Mouse (Mus musculus) B cell, adult 67 days (primary cell): Measurements from ENCODE around the gene Krtap14. TPM values are rescaled to one million over a fixed set of nuclear protein-coding genes. Genes with fewer than 3 reads are reported as not detected.

Source experiments
- total RNA-seq, 2 experiments: library from RNA; stranded (reverse); gene quantifications; 4 replicates each; pipeline ENCODE4 v1.2.4; 2023

Gene Krtap14
- not detected for total RNA-seq

DNA sequence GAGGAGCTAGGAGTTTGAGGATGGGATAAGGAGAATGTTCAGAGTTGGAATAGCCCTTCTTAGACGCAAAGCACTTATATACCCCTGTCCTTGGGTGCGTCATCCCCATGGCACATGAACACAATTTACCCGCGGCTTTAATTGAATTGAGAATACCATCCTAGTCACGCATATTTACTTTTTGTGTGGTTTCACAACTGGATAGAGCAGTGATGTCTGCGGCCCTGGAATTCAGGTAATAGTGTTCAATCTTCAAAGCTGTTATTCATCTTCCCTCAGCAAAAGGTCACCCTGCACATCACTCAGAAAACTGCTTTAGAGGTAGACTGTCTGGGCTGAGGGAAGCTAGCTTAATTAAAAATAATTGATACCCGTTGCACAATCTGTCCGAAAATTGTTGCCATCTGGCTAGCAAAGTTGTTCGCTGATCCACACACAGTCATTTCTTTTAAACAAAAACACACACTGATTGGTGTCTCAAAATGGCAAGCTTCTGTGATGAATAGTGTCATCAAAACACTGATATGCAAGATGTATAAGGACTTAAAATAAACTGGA lies at the start of gene Krtap14:
Gene Krtap14, minus strand, starts transcription at position 51 of the 558 bp plus-strand sequence.

DNA sequence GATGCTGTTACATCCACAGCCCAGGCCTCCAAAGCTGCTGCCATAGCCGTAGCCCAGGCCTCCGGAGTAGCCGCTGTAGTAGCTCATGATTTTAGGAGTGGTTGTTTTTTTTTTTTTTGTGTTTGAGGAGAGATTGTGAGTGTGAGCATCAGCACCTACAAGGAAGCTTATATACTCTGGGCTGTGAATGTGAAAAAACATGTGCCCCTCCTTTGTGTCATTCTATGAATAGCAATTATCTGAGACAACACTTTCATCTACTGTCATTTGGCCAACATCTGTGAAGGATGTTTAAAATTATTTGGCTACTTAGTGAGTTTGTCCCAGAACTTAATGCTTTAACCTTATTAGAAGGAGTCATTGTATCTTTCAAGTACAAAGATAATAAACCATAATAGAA lies 48.2 kb upstream of the Krtap14 start, which contains the start of gene Krtap19-2:
Gene Krtap19-2, minus strand, starts transcription at position 101 of the 400 bp plus-strand sequence.

DNA sequence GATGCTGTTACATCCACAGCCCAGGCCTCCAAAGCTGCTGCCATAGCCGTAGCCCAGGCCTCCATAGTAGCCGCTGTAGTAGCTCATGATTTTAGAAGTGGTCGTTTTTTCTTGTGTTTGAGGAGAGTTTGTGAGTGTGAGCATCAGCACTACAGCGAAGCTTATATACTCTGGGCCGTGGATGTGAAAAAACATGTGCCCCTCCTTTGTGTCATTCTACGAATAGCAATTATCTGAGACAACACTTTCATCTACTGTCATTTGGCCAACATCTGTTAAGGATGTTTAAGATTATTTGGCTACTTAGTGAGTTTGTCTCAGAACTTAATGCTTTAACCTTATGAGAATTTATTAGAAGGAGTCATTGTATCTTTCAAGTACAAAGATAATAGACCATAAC lies 43.4 kb upstream of the Krtap14 start, which contains the start of gene Krtap19-1:
Gene Krtap19-1, minus strand, starts transcription at position 101 of the 400 bp plus-strand sequence.

DNA sequence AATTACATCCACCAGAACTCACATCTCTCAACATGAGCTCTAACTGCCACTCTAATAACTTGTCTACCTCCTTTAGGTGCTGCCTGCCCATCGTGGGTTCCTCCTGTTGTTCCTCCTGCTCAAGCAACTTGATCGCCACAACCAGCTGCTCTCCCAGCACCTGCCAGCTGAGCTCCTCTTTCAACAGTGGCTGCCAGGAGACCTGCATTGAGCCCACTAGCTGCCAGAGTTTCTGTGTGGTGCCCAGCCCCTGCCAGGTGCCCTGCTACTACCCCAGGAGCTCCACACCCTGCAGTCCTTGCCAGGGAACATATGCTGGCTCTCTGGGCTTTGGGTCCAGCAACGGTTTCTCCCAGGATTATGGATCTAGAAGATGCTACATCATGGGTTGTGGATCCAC lies 5.9 kb downstream of the Krtap14 start, which contains the start of gene Krtap15:
Gene Krtap15, plus strand, starts transcription at position 150 of the 400 bp plus-strand sequence.

DNA sequence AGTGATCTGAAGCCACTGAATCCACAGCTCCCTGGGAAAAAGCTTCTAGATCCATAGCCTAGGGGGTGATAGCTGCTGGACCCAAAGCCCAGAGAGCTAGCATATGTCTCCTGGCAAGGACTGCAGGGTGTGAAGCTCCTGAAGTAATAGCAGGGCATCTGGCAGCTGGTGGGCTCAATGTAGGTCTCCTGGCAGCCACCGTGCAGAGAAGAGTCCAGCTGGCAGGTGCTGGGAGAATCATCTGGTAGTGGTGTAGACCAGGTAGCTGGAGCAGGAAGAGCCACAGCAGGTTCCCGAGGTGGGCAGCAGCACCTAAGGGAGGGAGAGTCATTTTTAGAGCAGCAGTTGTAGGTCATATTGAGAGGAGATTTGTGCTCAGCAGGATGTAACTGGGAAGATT lies 14.1 kb downstream of the Krtap14 start, which contains the start of gene Gm20741:
Gene Gm20741, minus strand, starts transcription at position 394 of the 400 bp plus-strand sequence.

DNA sequence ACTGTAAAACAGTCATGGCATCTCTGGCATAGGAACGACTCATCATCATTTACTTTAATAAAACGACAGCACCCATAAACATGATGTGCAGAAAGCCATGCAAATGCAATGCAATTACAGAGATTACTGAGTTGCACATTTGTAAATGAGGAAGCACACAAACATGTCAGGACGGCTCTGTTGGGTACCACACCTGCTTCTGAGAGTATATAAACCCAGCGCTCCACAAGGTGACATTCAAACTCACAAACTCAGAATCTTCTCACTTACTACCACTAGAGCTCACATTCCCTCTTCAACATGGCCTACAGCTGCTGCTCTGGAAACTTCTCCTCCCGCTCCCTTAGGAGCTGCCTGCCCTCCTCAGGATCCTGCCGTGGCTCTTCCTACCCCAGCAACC lies 48.3 kb downstream of the Krtap14 start, which contains the start of gene Gm5965:
Gene Gm5965, plus strand, starts transcription at position 301 of the 400 bp plus-strand sequence.

DNA sequence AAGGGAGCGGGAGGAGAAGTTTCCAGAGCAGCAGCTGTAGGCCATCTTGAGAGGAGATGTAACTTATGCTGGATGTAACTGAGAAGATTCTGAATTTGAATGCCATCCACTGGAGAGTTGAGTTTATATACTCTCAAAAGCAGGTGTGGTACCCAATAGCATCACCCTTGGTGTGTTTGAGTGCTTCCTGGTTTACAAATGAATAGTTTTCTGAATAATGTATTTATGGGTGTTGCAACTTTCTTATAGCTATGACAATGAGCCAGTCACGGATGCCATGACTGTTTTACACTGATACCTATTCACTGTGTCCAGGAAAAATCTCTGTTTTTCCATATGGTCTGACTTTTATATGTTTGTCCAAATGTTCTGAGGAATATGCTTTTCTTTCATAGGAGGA lies 51.8 kb downstream of the Krtap14 start, which contains the start of gene 2310057N15Rik:
Gene 2310057N15Rik, minus strand, starts transcription at position 101 of the 400 bp plus-strand sequence.

Other genes with a start within 250 kb of the Krtap14 start
- not detected for gene Krtap24-1, start 213.9 kb downstream of the Krtap14 start, total RNA-seq
- gene 2310079G19Rik, start 198.5 kb downstream of the Krtap14 start, total RNA-seq, result not detected
- gene Krtap26-1, start 178.3 kb downstream of the Krtap14 start, total RNA-seq, result not detected
- not detected for gene Krtap27-1, start 154.5 kb downstream of the Krtap14 start, total RNA-seq
- not detected for gene 2310061N02Rik, start 118.2 kb downstream of the Krtap14 start, total RNA-seq
- not detected for gene Krtap13-1, start 97.3 kb downstream of the Krtap14 start, total RNA-seq
- not detected for gene Krtap13, start 74.5 kb downstream of the Krtap14 start, total RNA-seq
- not detected for gene 2310034C09Rik, start 67.3 kb downstream of the Krtap14 start, total RNA-seq
- gene 2310057N15Rik, start 51.9 kb downstream of the Krtap14 start, total RNA-seq, result not detected
- not detected for gene Gm5965, start 48.2 kb downstream of the Krtap14 start, total RNA-seq
- gene Gm20741, start 13.9 kb downstream of the Krtap14 start, total RNA-seq, result not detected
- gene Krtap15, start 5.9 kb downstream of the Krtap14 start, total RNA-seq, result not detected
- gene Krtap19-1, start 43.3 kb upstream of the Krtap14 start, total RNA-seq, result not detected
- not detected for gene Krtap19-2, start 48.1 kb upstream of the Krtap14 start, total RNA-seq
- gene Krtap19-3, start 51.9 kb upstream of the Krtap14 start, total RNA-seq, result not detected
- gene Krtap19-4, start 58.9 kb upstream of the Krtap14 start, total RNA-seq, result not detected
- not detected for gene Krtap19-5, start 70.3 kb upstream of the Krtap14 start, total RNA-seq
- gene Krtap19-9b, start 106.1 kb upstream of the Krtap14 start, total RNA-seq, result not detected
- gene Krtap16-3, start 136.7 kb upstream of the Krtap14 start, total RNA-seq, result not detected
- not detected for gene Krtap22-2, start 184.6 kb upstream of the Krtap14 start, total RNA-seq
- not detected for gene Gm10229, start 189.1 kb upstream of the Krtap14 start, total RNA-seq
- gene Krtap6-1, start 205.6 kb upstream of the Krtap14 start, total RNA-seq, result not detected
- gene Gm10228, start 215.3 kb upstream of the Krtap14 start, total RNA-seq, result not detected
- gene Krtap6-5, start 221.7 kb upstream of the Krtap14 start, total RNA-seq, result not detected
- not detected for gene 1110025L11Rik, start 237.9 kb upstream of the Krtap14 start, total RNA-seq